Mouse (Mus musculus) testis, postnatal 14 days (tissue): ENCODE data around the gene Klhdc10.

ENCODE experiments used
- DNase-seq: peaks from one replicate; pipeline ENCODE4 v3.0.0; 2021; ENCODE audit warnings: low spot score

Klhdc10 gene

GRCm38 (mm10) chr6:30468684-30469083 lies 67.0 kb downstream of the Klhdc10 start:
- DNase-seq = no peak

GRCm38 (mm10) chr6:30469370-30469769 lies 67.7 kb downstream of the Klhdc10 start:
- DNase-seq = no peak

- no peak for DNase-seq
These were observed 70.0 kb downstream of the Klhdc10 start for GRCm38 (mm10) chr6:30471706-30472105.

GRCm38 (mm10) chr6:30476025-30476765 lies 74.5 kb downstream of the Klhdc10 start:
- no peak for DNase-seq

GRCm38 (mm10) chr6:30477210-30477714 lies 75.6 kb downstream of the Klhdc10 start:
- DNase-seq = no peak

GRCm38 (mm10) chr6:30477784-30478183 lies 76.1 kb downstream of the Klhdc10 start:
- DNase-seq = no peak

- no peak for DNase-seq
These were observed 77.8 kb downstream of the Klhdc10 start for GRCm38 (mm10) chr6:30479418-30479817.

- DNase-seq = no peak
These were observed 81.2 kb downstream of the Klhdc10 start for GRCm38 (mm10) chr6:30482908-30483307.

GRCm38 (mm10) chr6:30486504-30486903 lies 84.8 kb downstream of the Klhdc10 start:
- no peak for DNase-seq

- no peak for DNase-seq
These were observed 97.4 kb downstream of the Klhdc10 start for GRCm38 (mm10) chr6:30499049-30499448.
